Mouse (Mus musculus) kidney, adult 18-20 months (tissue): Measurements from ENCODE around the gene Znrd1.
A peak's percentile ranks its signal among the peaks of the same experiment; 100 is the strongest.
"Not testable (repeated sequence)": the region's sequence is repeated elsewhere in the genome, so short reads cannot be mapped to it uniquely, and the experiment has no call there.

Source experiments
- DNase-seq: peaks from one replicate; pipeline ENCODE4 v3.0.0; 2021

The Znrd1 gene

GRCm38 (mm10) chr17:36957999-36958743, at the start of gene Znrd1, which contains the start of gene Znrd1as:
TSS of gene Znrd1 (minus strand) at chr17:36958559.
TSS of gene Znrd1as (plus strand) at chr17:36958592.
- DNase-seq = peak; percentile 93

- no peak for DNase-seq
Measured at GRCm38 (mm10) chr17:37003366-37003765, 45.0 kb upstream of the Znrd1 start.

- DNase-seq = peak; percentile 58
Measured at GRCm38 (mm10) chr17:37002364-37003330, 44.3 kb upstream of the Znrd1 start.

- no peak for DNase-seq
Measured at GRCm38 (mm10) chr17:37000863-37001262, 42.5 kb upstream of the Znrd1 start, which contains the start of gene Zfp57. TSS of gene Zfp57 (plus strand) at chr17:37001163.

- DNase-seq = no peak
Measured at GRCm38 (mm10) chr17:36998477-36998876, 40.1 kb upstream of the Znrd1 start.

- DNase-seq = peak; percentile 82
Measured at GRCm38 (mm10) chr17:36997033-36997735, 38.8 kb upstream of the Znrd1 start.

- no peak for DNase-seq
Measured at GRCm38 (mm10) chr17:36995448-36995847, 37.1 kb upstream of the Znrd1 start.

GRCm38 (mm10) chr17:36994528-36994927, 36.2 kb upstream of the Znrd1 start:
- no peak for DNase-seq

- DNase-seq = no peak
Measured at GRCm38 (mm10) chr17:36993770-36994325, 35.5 kb upstream of the Znrd1 start.

- DNase-seq = no peak
Measured at GRCm38 (mm10) chr17:36992336-36993104, 34.2 kb upstream of the Znrd1 start.

GRCm38 (mm10) chr17:36990630-36991029, 32.3 kb upstream of the Znrd1 start:
- DNase-seq = not testable (repeated sequence)

GRCm38 (mm10) chr17:36989437-36989836, 31.1 kb upstream of the Znrd1 start, which contains the start of gene H2-M5:
TSS of gene H2-M5 (minus strand) at chr17:36989537.
- DNase-seq = no peak

GRCm38 (mm10) chr17:36988475-36988874, 30.1 kb upstream of the Znrd1 start:
- no peak for DNase-seq

GRCm38 (mm10) chr17:36982253-36983155, 24.1 kb upstream of the Znrd1 start:
- DNase-seq = no peak

GRCm38 (mm10) chr17:36981845-36982244, 23.5 kb upstream of the Znrd1 start:
- no peak for DNase-seq

- no peak for DNase-seq
Measured at GRCm38 (mm10) chr17:36981221-36981813, 23.0 kb upstream of the Znrd1 start, which contains the start of gene 2410137M14Rik. TSS of gene 2410137M14Rik (minus strand) at chr17:36981237.

- DNase-seq = no peak
Measured at GRCm38 (mm10) chr17:36973271-36973787, 15.0 kb upstream of the Znrd1 start.

- DNase-seq = no peak
Measured at GRCm38 (mm10) chr17:36972791-36973190, 14.4 kb upstream of the Znrd1 start.

- DNase-seq = no peak
Measured at GRCm38 (mm10) chr17:36971172-36971850, 13.0 kb upstream of the Znrd1 start.
